Mouse (Mus musculus) neural tube, embryonic 15.5 days (tissue): ENCODE data around the gene Cyp24a1. TPM values are rescaled to one million over a fixed set of nuclear protein-coding genes. Genes with fewer than 3 reads are reported as not detected.

ENCODE experiments used
- ATAC-seq: fragments of 200-750 bp; cut with Nextera tagmentation; 2 replicates; pipeline ENCODE4 v1.8.0; 2017; ENCODE audit warnings: mild to moderate bottlenecking, moderate TSS enrichment, moderate library complexity; ENCODE audit not compliant: low FRiP score
- H3K27ac ChIP-seq: fragments of 300-500 bp; sonication (generic); replicated peaks from 2 replicates; pipeline ENCODE4 v1.5.1; 2015; ENCODE audit warnings: mild to moderate bottlenecking, inconsistent platforms
- H3K27me3 ChIP-seq: fragments of 300-500 bp; sonication (generic); replicated peaks from 2 replicates; pipeline ENCODE4 v1.6.1; 2015; ENCODE audit warnings: inconsistent platforms
- H3K36me3 ChIP-seq: fragments of 300-500 bp; sonication (generic); 2 replicates; pipeline ENCODE4 v1.6.1; 2015; ENCODE audit warnings: inconsistent platforms
- H3K4me1 ChIP-seq: fragments of 300-500 bp; sonication (generic); 2 replicates; pipeline ENCODE4 v1.6.1; 2015; ENCODE audit warnings: inconsistent platforms
- H3K4me2 ChIP-seq: fragments of 300-500 bp; sonication (generic); 2 replicates; pipeline ENCODE4 v1.6.1; 2015; ENCODE audit warnings: inconsistent platforms, mild to moderate bottlenecking, moderate library complexity
- H3K4me3 ChIP-seq: fragments of 300-500 bp; sonication (generic); replicated peaks from 2 replicates; pipeline ENCODE4 v1.5.1; 2015; ENCODE audit warnings: mild to moderate bottlenecking, inconsistent platforms
- H3K9ac ChIP-seq: fragments of 300-500 bp; sonication (generic); replicated peaks from 2 replicates; pipeline ENCODE4 v1.6.1; 2015; ENCODE audit warnings: mild to moderate bottlenecking, inconsistent platforms
- H3K9me3 ChIP-seq: fragments of 300-500 bp; sonication (generic); replicated peaks from 2 replicates; pipeline ENCODE4 v1.6.1; 2016; ENCODE audit warnings: inconsistent platforms
- WGBS: fragments of 180-500 bp; shearing (Covaris S2); methylation state at CpG from one replicate; pipeline ENCODE4 v1.1.7; 2015; ENCODE audit warnings: mixed read lengths; 5-methylcytosine and 5-hydroxymethylcytosine counted together
- polyA plus RNA-seq: library from polyadenylated mRNA; unstranded; fragments of >200 nt; fragmentation: Nextera tagmentation; extraction: Ambion mirVana; gene quantifications from 2 replicates; pipeline ENCODE4 v1.2.1, GENCODE M21; 2015

Cyp24a1 gene
- polyA plus RNA-seq, 1 experiment from 2014 or later = 0.12 TPM

DNA sequence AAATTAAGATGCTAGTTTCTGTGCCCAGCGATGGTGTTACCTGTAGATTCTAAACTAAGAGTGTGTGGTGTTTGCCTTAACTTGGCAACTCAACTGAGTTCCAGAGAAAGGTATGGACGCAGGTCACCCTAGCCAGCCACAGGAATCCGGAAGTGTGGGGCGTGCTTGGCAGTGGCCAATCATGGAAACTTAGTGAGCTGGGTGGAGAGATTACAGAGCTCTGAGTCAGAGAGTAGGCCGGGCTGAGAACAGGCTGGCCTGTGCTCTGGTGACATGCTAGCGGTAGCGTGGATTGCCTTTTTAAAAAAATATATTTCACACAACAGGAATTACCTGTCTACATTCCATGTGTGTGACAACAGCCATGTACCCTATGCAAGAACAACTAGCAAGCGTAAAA is 29.6 kb upstream of the Cyp24a1 start:
- Histone ChIP-seq H3K36me3 (no peaks in the 10 kb centered on the region), H3K4me2 (no peak overlapping the region), H3K4me1 (0 out of 2 replicates have a peak, but pooled peaks cover 2% of the 10 kb centered on the region), H3K9ac (no peak overlapping the region), H3K4me3 (no peak overlapping the region), H3K9me3 (no peaks in the 10 kb centered on the region), H3K27me3 (no peaks in the 10 kb centered on the region), H3K27ac (no peak overlapping the region)
- WGBS = 93% methylated on average over 8 of the region's 8 CpGs
- no peak for ATAC-seq

DNA sequence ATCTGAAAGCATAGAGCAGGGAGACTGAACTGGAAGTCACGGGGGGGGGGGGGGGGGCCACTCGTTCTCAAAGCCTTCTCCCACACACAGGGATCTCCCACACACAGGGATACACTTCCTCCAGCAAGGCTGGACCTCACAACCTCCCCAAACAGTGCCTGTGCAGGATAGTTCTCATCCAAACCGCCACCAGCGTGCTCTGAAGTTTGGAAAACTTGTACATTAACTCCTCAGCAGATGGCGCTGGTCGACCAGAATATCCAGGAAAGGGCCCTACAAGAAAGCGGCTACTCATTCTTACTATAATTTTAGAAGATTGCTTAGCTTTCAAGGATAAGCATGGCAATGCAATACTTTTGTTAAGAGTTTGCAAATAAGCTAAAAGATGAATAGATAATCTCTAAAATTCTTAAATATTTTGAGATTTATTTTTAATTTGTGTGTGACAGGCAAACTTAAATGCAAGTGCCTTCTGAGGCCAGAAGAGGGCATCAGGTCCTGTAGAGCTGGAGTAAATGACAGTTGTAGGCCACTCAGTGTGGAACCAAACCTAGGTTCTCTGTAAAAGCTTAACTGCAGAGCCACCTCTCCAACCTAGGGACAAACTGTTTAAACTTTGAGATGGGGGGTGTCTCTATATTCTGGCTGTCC is 23.5 kb upstream of the Cyp24a1 start:
- H3K27me3 ChIP-seq = no peaks in the 10 kb centered on the region
- peaks cover 37% of the 10 kb centered on the region for H3K36me3 ChIP-seq
- no peak overlapping the region for H3K4me2 ChIP-seq
- no peaks in the 10 kb centered on the region for H3K4me1 ChIP-seq
- no peaks in the 10 kb centered on the region for H3K9me3 ChIP-seq
- no peak overlapping the region for H3K27ac ChIP-seq
- WGBS = 6% methylated on average over 7 of the region's 7 CpGs
- H3K9ac ChIP-seq = no peak overlapping the region
- ATAC-seq = peak; percentile 74; the same call in 1 of the 2 replicates
- no peak overlapping the region for H3K4me3 ChIP-seq

DNA sequence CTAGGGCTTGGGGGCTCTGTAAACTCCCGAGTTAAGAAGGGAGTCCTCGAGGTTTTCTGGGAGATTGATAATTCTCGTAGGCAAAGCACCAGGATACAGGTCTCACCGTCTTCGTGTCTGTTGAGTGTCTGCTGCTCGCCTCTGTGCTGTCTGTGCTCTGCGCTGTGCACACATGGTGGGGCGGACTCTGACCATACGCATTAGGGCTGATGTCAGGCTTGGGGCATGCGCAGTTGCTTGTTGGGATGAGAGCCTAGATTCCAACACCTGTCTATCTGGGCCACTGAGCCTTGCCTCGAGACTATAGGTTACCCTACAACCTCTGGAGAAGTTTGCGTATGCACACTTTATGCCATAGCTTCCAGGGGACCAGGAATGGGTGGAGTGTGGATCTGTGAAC is 16.8 kb upstream of the Cyp24a1 start:
- Histone ChIP-seq H3K27me3 (no peaks in the 10 kb centered on the region), H3K27ac (no peak overlapping the region), H3K36me3 (peaks cover 28% of the 10 kb centered on the region), H3K9ac (no peak overlapping the region), H3K4me2 (no peak overlapping the region), H3K4me1 (peaks cover 26% of the 10 kb centered on the region), H3K4me3 (no peak overlapping the region), H3K9me3 (no peaks in the 10 kb centered on the region)
- 94% methylated on average over 12 of the region's 12 CpGs for WGBS
- no peak for ATAC-seq

DNA sequence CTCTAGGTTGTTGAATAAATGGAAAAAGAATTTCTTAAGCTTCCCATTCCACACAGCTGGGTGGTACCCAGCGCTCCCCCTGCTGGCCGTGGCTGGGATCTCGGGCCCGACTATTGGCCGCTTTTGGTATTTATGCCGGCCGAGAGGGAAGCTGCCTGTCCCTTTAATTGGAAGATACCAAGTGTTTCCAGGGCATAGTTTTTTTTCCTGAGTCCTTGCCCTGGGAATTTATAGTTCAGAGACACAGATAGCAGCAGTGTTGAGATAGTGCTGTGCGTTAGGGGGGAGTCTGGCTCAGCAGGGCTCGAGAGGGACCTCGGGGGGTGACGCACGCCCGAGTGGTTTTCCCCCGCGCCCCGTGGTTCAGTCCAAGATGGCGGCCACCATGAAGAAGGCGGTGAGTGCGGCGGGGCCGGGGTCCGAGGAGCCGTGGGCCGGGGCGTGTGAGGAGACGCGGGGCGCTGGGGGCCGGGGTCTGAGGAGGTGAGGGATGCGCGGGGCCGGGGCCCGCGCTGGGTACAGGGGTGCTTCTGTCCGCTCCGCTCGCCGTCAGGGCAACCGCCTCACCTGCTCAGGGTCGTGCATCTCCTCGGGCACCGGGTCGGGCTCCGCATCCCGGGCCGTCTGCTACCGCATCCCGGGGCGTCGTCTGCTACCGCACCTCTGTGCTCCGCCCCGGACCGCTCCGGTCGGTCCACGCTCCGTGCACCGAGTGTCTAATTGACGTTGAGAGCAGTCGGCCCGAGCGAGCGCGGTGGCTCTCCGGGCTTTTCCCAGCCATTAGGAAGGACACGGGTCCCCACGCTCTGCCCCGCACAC is 14.3 kb upstream of the Cyp24a1 start:
- H3K36me3 ChIP-seq = 0 out of 2 replicates have a peak, but pooled peaks cover 5% of the 10 kb centered on the region
- H3K4me1 ChIP-seq = peaks cover 36% of the 10 kb centered on the region
- peak overlapping the region; percentile 95 for H3K4me3 ChIP-seq
- H3K9ac ChIP-seq = peak overlapping the region; percentile 95
- H3K9me3 ChIP-seq = no peaks in the 10 kb centered on the region
- under 1% methylated on average over 59 of the region's 69 CpGs for whole genome bisulfite sequencing
- peak overlapping the region; percentile 74 for H3K4me2 ChIP-seq
- peak overlapping the region; percentile 88 for H3K27ac ChIP-seq
- peak; percentile 64 for ATAC-seq
- H3K27me3 ChIP-seq = no peaks in the 10 kb centered on the region

DNA sequence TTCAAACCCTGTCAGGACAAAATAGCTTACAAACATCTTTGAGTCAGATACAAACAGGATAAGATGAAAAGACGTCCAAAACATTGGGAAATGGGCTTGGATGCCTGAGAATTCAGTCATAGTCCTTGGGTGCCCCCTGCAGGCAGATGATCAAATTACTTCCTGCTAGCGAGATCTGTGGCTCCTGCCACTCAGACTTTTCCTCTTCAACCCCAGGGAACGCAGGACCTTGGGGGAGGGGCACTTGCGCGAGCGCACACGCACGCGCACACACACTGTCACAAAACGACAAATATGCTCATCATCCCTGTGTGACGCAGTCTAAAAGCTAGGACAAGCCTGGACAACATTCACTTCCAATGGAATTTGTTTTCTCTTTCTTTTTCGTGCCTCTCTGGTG is 11.9 kb upstream of the Cyp24a1 start:
- Histone ChIP-seq H3K4me3 (peak overlapping the region; percentile 29), H3K9ac (peak overlapping the region; percentile 27; the same call in 1 of the 2 replicates), H3K9me3 (no peaks in the 10 kb centered on the region), H3K4me1 (peaks cover 35% of the 10 kb centered on the region), H3K4me2 (peak overlapping the region; percentile 59), H3K27ac (no peak overlapping the region), H3K36me3 (no peaks in the 10 kb centered on the region), H3K27me3 (no peaks in the 10 kb centered on the region)
- ATAC-seq = peak; percentile 13; the same call in 1 of the 2 replicates
- WGBS = 3% methylated on average over 12 of the region's 12 CpGs

DNA sequence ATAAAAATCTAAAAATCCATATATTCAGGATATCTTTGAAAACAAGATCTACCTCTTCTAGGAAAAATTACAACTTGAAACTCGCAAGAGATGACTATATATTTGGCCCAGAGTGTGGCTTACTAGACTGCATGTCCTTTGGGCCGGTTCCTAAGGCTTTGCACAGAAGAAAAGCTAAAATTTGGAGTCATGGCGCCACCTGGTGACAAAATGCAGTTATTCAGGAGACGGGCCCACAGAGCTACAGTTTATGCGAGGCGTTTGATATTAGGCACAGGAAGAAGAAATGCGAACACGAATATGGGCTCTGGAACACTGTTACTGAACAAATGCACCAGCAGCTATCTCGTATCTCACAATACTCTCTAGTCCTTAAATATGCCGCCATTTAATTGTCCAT is 10.8 kb upstream of the Cyp24a1 start:
- ATAC-seq = peak; percentile 54
- H3K36me3 ChIP-seq = no peaks in the 10 kb centered on the region
- no peak overlapping the region for H3K27ac ChIP-seq
- H3K4me3 ChIP-seq = no peak overlapping the region
- H3K4me1 ChIP-seq = peaks cover 24% of the 10 kb centered on the region
- H3K9ac ChIP-seq = no peak overlapping the region
- 8% methylated on average over 10 of the region's 10 CpGs for WGBS
- H3K4me2 ChIP-seq = no peak overlapping the region
- peaks cover 5% of the 10 kb centered on the region; the same call in 1 of the 2 replicates for H3K27me3 ChIP-seq
- H3K9me3 ChIP-seq = no peaks in the 10 kb centered on the region

GRCm38 (mm10) chr2:170503983-170504382 is 7.0 kb upstream of the Cyp24a1 start:
- no peak for ATAC-seq
- no peaks in the 10 kb centered on the region for H3K36me3 ChIP-seq
- no peak overlapping the region for H3K4me2 ChIP-seq
- no peak overlapping the region for H3K9ac ChIP-seq
- H3K4me1 ChIP-seq = peaks cover 12% of the 10 kb centered on the region
- peaks cover 19% of the 10 kb centered on the region for H3K27me3 ChIP-seq
- no peaks in the 10 kb centered on the region for H3K9me3 ChIP-seq
- no peak overlapping the region for H3K27ac ChIP-seq
- H3K4me3 ChIP-seq = no peak overlapping the region
- WGBS = 31% methylated on average over 4 of the region's 4 CpGs

DNA sequence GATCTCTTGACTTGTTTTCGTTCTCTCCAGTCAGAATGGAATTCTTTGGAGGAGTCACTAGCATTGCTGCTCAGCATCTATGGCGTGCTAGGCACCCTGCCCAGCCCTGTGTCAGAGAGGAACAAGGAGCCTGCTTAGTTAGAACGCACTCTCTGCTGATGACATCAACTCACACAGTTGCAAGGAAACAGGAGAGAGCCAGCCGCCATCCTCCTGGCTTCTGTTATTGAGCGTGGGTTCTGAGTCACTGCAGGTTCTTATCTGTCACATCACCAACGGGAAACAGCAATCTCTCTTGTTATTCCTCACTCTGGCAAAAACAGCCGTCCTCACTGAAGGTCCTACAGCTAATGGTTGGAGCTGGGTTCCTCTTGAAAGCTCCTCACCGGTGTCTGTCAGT is 6.4 kb upstream of the Cyp24a1 start:
- peaks cover 26% of the 10 kb centered on the region for H3K27me3 ChIP-seq
- 72% methylated on average over 8 of the region's 8 CpGs for WGBS
- ATAC-seq = no peak
- no peak overlapping the region for H3K9ac ChIP-seq
- H3K4me1 ChIP-seq = peaks cover 6% of the 10 kb centered on the region
- H3K27ac ChIP-seq = no peak overlapping the region
- no peak overlapping the region for H3K4me2 ChIP-seq
- no peaks in the 10 kb centered on the region for H3K36me3 ChIP-seq
- no peak overlapping the region for H3K4me3 ChIP-seq
- no peaks in the 10 kb centered on the region for H3K9me3 ChIP-seq

DNA sequence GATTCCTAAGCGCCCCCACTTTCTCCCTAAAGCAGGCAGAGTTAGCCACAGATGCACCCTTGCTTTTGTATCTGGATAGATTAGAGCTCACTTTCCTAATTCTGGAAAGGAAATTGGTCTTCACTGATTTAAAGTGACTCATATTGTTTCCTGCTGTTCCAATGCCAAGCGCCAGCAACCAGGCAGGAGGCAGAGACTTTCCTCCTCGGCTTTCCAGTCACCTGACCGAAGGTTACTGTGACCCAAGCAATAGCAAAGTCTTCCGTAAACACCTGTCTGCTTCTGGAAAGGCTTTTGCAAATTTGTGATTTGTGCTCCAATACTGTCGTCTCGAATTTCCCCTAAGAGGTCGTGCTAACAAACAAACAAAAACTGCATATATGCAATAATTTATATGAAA is 1.1 kb upstream of the Cyp24a1 start:
- H3K9ac ChIP-seq = no peak overlapping the region
- H3K27me3 ChIP-seq = peaks cover 68% of the 10 kb centered on the region
- 23% methylated on average over 8 of the region's 8 CpGs for WGBS

DNA sequence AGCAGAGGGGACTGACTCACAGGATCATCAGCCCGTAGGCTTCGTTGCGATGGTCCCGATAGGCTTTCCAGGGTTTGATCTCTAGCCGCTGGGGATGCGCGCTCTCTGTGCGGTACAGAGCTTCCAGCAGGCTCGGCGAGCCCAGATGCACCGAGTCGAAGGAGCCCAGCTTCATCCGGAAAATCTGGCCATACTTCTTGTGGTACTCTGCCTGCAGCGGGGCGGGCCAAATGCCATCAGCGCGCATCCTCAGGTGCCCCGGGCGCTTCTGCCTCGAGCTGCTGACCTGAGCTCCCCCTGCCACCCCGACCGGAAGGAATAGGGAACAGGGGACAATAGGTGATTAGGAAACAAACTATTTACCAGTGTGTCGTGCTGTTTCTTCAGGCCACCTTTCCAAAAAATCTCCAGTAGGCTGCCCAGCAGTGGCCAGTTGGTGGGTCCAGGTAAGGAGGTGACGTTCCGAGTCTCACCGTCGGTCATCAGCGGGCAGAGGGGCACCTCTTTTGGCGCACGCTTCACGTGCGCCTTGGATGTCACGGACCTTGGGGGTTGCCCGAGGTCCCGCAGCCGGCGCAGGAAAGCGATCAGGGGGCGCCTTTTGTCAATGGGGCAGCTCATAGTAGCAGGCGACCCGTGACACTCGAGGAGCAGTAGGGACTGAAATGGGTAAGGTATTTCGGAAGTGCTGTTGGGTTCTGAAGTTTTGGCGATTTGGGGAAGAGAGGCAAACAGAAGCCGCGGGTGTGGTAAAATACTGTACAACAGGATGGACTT is 603 bp downstream of the Cyp24a1 start, which contains the start of gene Pfdn4:
Gene Pfdn4 (plus strand): TSS at position 275 of the 777 bp plus-strand sequence.
- ATAC-seq = no peak
- Histone ChIP-seq H3K27ac (no peak within 1 kb of the TSS), H3K36me3 (no peaks in the 10 kb centered on the region), H3K27me3 (peaks cover 64% of the 10 kb centered on the region), H3K4me3 (peak within 1 kb of the TSS; percentile 27), H3K4me1 (peaks cover 17% of the 10 kb centered on the region), H3K4me2 (peak within 1 kb of the TSS; percentile 54), H3K9me3 (no peaks in the 10 kb centered on the region), H3K9ac (0 out of 2 replicates have a peak within 1 kb of the TSS, but pooled peaks have one; percentile 7)
- under 1% methylated on average over 46 of the region's 46 CpGs for WGBS

More for the DNA sequence above, 1.1 kb upstream of the Cyp24a1 start:
- Histone ChIP-seq H3K27ac (no peak overlapping the region), H3K4me1 (peaks cover 17% of the 10 kb centered on the region), H3K9me3 (no peaks in the 10 kb centered on the region), H3K36me3 (no peaks in the 10 kb centered on the region), H3K4me3 (no peak overlapping the region), H3K4me2 (no peak overlapping the region)
- no peak for ATAC-seq
